Mouse (Mus musculus) urinary bladder, postnatal 36 days (tissue): ENCODE results near the gene Pard3b.
A peak's percentile ranks its signal among the peaks of the same experiment; 100 is the strongest.

Experiments used
- DNase-seq, 2 experiments: peaks; one replicate each; pipeline ENCODE4 v3.0.0; 2022; ENCODE audit warnings: low spot score in 2 of 2, mixed read lengths in 1 of 2

Pard3b gene

GRCm38 (mm10) chr1:62635203-62635602 lies 996.6 kb downstream of the Pard3b start:
- no peak for DNase-seq

DNA sequence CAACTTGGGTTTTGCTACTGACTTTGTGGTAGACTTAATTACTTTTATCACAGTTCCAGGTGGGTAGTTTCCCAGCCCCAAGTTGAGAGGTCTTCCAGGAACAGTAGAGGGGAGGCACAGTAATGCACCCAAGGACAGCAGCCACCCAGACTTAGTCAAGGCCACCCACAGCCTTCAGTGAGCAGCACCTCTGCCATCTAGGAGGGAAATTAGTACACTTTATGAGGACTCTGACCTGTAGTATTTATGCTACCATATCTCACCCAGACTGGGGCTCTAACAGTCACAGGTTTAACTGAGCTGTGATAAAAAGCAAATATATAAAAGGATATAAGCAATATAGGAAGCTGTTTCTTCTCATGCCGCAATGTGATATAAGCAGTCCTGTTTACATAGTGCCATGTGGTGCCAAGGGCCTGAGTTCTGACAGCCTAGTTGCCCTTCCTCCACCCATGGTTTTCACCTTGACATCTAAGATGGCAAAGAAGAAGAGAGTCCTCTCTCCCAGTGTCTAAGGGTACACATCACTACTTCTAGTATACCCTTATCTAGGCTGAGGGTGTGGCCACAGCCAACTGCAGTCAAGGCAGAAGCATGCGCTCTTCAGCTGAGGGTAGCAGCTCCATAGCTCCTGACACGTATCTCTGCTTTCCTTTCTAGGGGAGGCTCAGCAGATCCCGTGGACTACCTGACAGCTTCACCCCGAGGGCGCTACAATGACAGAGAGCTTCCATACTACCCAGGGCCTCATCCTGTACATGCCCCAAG lies 998.5 kb downstream of the Pard3b start:
- DNase-seq: no peak

DNA sequence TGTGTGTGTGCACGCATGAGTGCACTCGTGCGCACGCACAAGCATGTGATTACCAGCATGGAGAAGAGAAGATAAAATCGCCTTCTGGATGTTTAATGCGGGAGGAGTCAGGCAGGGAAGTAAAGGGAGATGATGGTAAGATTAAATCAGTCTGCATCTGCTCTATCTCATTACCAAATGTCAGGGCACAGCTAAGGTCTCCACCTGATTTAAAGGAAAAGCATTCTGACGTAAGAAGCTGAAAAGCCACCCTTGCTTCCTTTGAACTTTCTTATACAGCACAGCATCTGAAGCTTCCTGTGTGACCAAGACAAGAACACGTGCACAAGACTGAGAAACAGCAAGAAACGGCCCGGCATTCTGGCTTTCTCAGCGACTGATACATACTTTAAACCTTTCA lies 1000.4 kb downstream of the Pard3b start:
- no peak for DNase-seq

- no peak for DNase-seq
Observed at GRCm38 (mm10) chr1:62639440-62639839, 1000.8 kb downstream of the Pard3b start.

GRCm38 (mm10) chr1:62644631-62645278 lies 1006.1 kb downstream of the Pard3b start:
- no peak for DNase-seq

- no peak for DNase-seq
Observed at GRCm38 (mm10) chr1:62646812-62647211, 1008.2 kb downstream of the Pard3b start.

DNA sequence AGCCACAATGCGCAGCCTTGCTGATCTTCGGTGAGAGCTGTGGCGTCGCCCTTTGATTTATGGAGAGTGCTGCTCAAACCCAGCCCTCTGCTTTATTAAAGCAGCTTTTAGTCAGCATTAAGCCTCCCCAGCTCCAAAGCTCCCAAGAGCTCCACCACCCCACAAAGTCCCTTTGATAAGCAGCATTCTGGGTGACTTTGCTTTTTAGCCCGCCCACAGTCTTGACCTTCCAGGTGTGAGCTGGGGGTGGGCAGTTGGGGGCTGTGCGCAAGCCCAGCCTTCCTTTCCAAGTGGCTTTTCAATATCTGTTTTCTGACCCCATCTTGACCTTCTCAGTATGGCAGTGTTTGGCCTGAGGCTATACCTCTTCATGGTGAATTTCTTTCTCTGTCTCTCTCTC lies 1009.5 kb downstream of the Pard3b start:
- no peak for DNase-seq

GRCm38 (mm10) chr1:62648591-62648990 lies 1010.0 kb downstream of the Pard3b start:
- DNase-seq: no peak

GRCm38 (mm10) chr1:62650491-62650890 lies 1011.9 kb downstream of the Pard3b start:
- no peak for DNase-seq

GRCm38 (mm10) chr1:62654436-62654835 lies 1015.8 kb downstream of the Pard3b start:
- no peak for DNase-seq

DNA sequence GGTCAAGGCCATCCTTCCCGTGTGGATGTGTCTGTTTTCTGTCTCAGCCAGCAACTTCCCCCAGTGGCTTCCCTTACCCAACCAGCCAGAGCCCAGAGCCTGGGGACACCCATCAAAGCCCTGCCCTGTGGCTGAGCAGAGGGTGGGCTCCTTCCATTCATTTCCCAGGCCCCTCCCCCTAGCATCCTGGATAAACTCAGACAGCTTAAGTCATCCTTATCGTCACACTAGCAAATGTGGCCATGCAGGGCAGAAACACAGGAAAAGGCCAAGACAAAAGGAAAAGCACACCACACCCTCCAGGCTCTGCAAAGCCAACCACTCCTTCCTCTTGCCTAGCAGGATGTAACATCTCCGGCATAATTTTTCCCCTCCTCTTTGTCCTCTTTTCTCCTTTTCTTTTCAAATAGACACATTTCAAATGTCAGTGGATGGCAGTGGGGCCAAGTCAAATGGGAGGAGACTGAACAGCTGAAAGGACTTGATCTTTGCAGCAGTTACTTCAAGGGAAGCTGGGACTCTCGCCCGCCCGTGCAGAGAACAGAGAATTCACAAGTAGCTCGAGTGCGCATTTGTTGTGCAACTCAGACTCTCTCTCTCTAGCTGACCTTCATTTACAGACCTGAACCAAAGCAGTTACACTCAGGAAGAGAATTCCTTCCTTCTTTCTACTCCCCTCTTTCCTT lies 1026.5 kb downstream of the Pard3b start:
- peak; percentile 2 to 17 for DNase-seq

DNA sequence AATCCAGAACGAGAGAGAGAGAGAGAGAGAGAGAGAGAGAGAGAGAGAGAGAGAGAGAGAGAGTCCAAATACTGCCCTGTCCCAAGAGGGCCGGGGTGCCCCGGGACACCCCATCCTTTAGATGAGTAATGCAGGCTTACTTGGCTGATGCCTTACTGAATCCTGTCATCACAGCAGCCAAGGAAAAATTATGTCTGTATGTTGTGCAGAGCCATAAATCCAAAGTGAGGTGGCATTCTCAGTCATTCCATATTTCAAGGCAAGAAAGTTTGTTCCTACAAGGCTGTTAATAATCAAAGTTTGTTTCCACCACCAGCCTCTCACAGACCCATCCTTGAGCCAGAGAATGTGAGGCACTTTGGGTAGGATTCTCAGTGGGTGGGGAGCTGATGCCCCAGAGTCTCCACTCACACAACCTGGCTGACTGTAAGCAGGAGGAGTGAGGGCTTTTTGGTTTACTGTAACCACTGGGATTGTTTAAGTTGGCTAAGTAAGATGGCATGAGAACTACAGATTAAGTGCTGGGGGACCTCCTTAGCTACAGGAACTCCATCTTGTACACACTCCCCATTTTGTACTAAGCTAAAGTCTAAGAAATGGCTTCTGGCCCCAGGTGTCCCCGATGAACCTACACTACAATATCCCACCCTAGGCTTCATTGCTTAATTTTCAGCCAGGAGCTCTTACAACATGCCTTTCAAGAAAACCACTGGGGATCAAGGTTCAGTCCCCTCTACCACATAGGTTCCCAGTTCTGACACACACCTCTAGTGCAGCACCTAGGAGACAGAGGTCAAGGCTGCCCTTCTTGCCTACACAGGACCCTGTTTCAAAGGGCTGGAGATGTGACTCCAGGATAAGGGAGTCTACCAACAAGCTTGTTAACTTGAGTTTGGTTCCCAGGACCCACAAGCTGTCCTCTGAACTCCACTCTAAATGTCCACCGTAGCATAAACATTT lies 1027.4 kb downstream of the Pard3b start:
- DNase-seq: no peak

GRCm38 (mm10) chr1:62666780-62667179 lies 1028.2 kb downstream of the Pard3b start:
- DNase-seq: no peak

GRCm38 (mm10) chr1:62678611-62679344 lies 1040.2 kb downstream of the Pard3b start:
- DNase-seq: no peak

- DNase-seq: no peak
Observed at GRCm38 (mm10) chr1:62679466-62679865, 1040.8 kb downstream of the Pard3b start.

GRCm38 (mm10) chr1:62682456-62683385 lies 1044.1 kb downstream of the Pard3b start:
- DNase-seq: no peak

DNA sequence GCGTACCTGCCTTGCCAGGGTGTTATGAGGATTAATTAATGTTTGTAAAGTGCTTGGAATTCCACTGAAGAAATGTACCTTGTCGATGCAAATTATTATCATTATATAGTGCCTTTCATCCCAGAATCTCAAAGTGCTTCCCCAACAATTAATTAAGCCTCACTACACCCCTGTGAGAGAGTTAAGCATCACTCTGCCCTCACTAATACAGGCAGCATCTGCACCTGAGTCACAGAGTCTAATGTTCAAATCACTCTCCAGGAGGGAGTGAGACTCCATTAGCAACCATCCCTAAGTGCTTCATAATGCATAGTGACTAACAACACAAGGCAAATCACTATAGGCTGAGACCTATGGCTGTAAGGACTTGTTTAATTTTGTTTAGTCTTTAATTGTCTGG lies 1044.9 kb downstream of the Pard3b start:
- no peak for DNase-seq

- no peak for DNase-seq
Observed at GRCm38 (mm10) chr1:62687511-62687910, 1048.9 kb downstream of the Pard3b start.

GRCm38 (mm10) chr1:62691175-62691574 lies 1052.6 kb downstream of the Pard3b start:
- DNase-seq: no peak
